Mouse (Mus musculus): ENCODE measurements around the gene Ddx39.

Gene Ddx39

DNA sequence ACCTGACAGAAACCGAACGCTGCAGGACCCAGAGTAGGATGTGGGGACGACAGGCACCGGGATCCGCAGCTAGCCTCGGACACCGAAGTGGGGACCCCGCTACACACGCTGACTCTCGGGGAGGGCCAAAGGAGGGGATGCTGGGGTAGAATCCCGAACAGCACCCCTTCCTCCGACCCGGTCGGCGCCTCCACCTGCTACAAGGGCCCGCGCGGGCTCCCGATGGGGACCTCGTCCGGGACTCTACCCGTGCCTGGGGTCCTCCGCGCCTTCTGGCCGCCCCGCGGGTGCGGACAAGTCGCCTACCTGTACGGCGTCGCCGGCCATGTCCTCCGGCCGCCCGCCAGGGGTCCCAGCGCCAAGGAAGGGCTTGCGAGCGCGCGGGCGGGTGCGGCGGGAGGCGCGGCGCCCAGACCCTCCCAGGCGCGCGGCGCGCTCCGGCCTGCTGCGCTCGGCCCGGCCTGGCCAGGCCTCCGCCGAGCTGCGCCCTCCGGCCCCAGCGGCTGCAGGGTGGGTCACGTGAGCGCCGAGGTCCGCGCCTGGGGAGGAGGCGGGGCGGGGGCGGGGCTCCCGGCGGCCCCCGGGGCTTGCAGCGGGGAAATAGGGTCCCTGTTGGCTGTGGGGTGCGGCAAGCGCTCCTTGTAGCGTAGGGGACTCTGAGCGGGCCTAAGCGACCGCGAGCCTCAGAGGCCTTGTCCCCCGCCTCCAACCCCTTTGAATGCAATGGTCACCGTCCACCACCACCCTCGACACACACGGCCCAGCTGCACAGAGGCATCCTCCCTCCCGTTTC is 16.1 kb upstream of the Ddx39 start, which contains the start of gene Pkn1:
Pkn1 (minus strand) TSS at position 519 of the 793 bp plus-strand sequence.
- peak; percentile 64 for DNase-seq (ENCODE audit: low spot score)

DNA sequence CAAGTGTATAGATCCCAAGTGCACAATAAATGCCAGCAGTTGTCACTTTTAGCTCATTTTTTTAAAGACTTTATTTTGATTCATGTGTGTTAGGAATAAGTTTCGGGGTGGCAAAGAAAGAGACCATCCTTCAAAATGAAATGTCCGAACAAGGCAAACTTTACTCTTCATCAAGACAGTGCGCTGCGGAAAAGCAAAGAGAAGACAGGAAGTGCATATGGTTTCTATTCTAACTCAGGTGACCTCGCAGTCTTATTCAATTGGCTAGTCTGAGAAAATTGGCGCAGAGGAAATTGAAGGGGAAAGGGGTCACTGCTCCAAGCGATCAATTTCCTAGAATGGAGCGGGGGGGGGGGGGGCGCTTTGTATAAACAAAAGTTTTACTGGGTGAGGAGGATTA is 15.4 kb upstream of the Ddx39 start:
- DNase-seq (ENCODE audit: low spot score) = no peak

DNA sequence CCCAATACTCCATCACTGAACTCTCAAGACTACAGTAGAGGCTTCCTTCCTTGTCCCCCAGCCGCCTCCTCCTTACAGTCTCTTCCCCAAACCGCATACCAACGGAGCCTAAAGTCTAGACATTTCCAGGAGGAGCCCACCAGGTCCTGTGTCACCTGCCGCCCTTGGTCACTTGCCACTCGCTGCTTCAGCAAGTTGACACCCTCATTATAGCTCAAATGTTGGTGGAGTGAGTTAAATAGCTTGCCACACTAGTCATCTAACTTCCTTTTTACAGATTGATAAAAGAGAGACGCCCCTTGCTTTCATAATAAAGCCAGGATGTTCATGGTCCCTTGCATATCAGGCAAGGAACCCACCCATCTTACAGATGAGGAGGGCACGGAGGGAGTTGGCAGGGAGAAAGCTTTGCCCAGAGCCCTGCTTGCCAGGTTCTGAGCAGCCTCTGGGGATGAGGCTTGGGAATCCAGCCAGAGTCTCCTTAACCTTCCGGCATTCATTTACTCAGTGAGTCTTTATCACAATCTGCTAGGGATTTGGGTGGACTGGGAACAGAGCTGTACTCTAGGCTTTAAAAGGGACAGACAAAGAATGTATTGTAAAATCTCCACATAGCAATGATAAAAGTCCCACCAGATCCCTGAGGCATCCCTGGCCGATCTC is 14.4 kb upstream of the Ddx39 start:
- no peak for DNase-seq (ENCODE audit: low spot score)

DNA sequence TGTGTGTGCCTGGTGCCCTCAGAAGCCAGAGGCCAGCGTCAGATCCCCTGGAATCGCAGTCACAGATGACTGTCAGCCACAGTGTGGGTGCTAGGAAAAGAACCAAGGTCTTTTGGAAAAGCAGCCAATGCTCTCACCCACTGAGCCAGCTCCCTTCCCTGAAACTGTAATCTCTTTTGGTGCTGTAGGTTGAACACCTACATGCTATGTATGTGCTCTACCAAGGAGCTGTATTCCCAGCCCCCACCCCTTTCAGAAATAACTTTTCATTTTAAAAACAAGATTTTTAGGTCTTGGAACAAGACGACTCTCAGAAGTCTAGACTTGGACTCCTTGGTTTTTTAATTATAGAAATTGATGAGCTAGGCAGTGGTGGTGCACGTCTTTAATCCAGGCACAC is 11.6 kb upstream of the Ddx39 start:
- no peak for DNase-seq (ENCODE audit: low spot score)

DNA sequence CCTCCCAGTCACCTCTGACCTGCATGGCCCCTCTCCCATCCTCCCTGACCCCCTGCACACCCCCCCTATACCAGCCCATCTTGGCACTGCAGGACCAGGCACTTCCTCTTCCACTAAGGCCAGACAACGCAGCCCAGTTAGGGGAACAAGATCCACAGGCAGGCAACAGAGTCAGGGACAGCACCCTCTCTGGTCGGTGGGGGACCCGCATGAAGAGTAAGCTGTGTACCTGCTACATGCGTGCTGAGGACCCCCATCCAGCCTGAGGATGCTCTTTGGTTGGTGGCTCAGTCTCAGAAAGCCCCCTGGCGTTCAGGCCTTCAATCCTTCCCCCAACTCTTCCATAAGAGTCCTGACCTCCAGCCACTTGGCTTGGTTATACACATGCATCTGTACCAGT is 8.6 kb upstream of the Ddx39 start:
- DNase-seq (ENCODE audit: low spot score) = no peak

DNA sequence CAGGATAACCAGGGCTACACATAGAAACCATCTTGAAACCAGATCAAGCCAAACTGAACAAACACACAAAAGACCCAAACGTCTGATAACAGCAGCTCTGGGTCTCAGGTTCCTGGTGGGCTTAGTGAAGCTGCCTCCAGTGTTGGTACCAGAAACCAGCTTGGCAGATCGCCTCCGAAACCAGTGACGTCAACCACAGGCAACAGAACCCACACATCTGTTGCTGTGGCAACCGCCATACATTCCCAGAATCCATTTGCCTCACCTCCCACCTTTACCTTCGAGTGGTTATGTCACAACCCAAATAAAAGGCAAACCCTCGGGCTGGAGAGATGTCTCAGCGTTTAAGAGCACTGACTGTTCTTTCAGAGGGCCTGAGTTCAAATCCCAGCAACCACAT is 7.4 kb upstream of the Ddx39 start:
- DNase-seq (ENCODE audit: low spot score) = no peak

DNA sequence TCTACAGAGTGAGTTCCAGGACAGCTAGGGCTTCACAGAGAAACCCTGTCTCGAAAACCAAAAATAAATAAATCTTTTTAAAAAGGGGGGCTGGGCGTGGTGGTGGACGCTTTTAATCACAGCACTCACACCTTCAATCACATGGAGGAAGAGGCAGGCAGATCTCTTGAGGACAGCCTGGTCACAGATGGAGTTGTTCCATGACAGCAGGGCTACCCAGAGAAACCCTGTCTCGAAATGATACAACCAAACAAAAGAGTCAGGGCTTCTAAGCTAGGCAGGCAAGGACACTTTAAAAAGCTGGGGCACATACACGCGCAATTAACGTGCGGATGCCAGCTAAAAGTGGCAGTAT is 324 bp upstream of the Ddx39 start:
- no peak for DNase-seq (ENCODE audit: low spot score)

DNA sequence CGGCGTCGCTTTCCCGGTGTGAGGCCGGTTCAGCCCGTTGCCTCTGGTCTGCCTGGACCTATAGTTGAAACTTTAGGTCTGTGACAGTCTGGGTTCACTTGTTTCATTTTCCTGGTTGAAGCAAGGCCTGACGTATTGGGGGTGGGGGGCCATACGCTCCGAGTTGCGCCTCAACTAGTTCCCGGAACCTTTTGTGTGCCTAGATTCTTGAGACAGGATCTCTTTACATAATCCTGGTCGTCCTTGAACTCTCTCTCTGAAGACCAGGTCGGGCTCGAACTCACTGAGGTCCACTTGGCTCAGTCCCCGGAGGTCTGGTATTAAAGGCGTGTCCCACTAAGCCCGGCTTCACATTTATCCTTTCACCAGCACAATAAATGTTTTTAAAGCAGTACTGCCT is 794 bp downstream of the Ddx39 start:
- DNase-seq (ENCODE audit: low spot score) = no peak

DNA sequence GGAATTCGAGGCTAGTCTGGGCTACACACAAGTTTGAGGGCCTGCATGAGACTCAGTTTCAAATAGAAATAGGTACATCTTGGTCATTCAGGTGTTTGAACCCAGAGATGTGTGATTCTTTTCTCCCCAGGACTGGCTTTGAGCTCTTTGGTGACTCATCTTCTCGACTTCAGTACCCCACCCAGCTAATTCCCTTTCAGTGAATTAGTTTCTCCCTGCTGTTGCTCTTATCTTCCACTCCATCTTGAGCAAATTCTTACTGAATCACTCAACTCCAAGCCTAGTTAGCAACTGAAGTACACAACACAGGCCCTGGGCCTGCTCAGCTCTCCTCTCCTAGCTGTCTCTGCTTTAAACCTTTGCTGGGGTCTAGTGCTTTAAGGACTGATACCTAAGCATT is 1.6 kb downstream of the Ddx39 start:
- no peak for DNase-seq (ENCODE audit: low spot score)

DNA sequence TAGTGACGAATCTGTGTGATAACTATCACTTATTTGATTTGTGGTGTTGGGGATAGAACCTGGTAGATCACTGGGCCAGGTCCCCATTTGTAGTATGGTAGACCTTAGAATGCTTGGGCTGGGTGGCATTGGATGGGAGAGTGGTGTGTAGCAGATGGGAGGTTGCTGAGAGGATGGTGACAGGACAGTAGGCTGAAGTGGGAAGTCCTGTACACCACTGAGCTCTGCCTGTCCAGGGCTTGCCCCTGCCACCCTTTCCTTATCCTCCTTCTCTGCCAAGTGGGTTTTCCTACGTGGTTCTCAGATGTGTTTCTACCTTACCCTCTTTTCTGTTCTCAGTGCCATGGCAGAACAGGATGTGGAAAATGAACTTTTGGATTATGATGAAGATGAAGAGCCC is 4.1 kb downstream of the Ddx39 start:
- no peak for DNase-seq (ENCODE audit: low spot score)

DNA sequence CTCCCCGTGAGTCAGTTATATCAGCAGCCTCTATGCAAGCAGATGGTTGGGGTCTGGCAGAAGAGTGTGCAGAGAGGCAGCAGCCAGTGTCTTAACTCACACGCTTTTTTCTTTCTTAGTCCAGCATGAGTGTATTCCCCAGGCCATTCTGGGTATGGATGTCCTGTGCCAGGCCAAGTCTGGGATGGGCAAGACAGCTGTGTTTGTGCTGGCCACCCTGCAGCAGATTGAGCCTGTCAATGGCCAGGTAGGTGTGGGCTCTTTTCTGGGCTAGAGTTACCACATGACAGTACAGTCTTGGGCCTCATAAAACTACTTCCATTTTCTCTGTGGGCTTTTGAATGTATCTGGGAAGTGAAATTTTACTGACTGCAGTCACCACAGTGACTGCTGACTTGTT is 4.7 kb downstream of the Ddx39 start:
- no peak for DNase-seq (ENCODE audit: low spot score)

DNA sequence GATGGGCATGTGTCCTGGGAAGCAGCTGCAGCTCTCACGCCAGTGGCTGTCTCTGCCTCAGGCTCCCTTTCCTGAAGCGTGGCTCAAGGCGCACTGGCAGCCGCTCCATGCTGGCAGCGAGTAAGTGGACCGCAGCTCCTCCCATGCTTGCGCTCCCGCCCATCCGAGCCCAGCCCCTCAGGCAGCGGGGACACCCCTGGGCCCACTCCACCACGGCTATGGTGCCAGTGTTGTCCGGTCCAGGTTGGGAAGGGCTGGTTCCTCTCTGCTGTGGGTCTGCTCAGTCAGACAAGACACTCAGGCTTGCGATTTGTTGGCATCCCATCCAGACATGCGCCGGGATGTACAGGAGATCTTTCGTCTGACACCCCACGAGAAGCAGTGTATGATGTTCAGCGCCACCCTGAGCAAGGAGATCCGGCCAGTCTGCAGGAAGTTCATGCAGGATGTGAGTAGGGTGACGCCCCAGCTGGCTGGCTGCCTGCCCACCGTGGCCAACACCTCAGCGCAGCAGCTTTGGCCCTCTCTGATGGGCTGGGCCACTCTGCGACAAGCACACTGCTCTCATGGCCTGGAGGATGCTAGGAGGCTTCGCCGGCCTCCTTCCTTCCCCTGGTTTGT is 6.5 kb downstream of the Ddx39 start:
- DNase-seq (ENCODE audit: low spot score) = no peak

DNA sequence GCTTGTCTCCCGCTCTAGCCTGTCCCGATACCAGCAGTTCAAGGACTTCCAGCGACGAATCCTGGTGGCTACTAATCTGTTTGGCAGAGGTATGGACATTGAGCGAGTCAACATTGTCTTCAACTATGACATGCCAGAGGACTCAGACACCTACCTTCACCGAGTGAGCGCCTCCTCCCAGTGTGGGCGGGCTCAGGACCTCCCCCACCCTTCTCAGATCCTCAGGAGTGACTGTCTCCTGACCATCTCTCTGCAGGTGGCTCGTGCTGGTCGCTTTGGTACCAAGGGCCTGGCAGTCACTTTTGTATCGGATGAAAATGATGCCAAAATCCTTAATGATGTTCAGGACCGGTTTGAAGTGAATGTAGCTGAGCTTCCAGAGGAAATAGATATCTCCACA is 7.7 kb downstream of the Ddx39 start:
- no peak for DNase-seq (ENCODE audit: low spot score)

DNA sequence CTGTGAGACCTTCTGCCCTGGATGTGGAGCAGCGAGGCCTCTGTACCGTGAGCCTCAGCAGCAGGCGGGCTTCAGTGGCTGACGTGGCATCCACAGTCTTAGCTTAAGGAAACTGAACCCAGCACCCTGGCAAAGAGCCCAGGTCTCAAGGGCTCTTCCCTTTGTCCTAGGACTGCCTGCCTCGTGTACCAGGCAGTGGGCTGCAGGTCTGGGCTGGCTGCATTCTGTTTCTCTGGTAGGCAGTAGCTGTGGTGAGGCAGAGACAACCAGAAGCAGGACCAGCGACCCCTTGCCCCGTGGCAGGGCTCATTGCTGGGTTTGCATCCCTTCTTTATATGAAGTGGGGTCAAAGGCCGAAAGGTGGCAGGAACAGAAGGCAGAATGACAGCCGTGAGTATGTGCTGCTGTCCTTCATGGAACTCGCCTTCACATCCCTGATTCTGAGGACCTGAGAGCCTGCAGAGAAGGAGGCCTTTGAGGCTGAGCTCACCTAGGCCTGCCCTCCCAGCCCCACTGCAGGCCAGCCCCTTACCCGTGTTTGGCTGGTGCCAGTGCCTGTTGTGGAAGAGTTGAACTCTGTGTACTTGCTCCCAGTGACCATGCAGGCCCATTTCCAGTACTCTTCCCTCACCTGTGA is 8.6 kb downstream of the Ddx39 start:
- no peak for DNase-seq (ENCODE audit: low spot score)

DNA sequence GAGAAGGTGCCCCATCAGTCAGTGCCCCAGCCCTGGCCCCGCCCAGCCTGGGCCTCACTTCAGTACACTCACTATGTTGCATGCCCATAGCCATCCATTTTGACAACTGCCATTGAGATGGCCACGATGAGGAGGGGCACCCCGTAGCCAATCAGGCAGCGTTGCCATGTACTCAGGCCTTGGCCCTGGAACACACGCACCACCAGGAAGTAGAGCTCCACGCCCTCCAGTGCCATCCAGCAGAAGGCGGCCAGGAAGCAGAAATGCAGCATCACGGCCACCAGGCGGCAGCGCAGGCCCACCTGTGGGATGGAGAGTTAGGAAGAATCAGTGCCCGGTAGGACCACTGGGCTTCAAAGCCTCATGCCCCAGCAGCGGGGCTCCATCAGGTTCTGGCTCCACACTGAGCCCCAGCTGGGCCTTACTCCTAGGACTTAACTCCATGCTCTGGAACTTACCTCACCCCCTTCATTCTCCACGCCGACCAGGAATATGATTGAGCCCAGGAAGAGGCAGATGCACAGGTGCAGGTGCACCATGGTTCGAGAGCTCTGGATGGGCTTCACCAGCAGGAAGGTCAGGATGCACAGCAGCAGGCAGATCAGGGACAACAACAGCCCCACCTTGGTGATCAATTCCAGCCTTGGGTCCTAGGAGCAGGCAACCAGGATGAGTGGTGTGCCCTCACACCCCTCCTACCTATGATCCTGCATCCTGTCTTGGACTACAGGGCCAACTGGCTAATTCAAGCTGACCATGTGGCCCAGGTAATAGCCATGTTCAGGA is 9.9 kb downstream of the Ddx39 start:
- peak; percentile 81 for DNase-seq (ENCODE audit: low spot score)

DNA sequence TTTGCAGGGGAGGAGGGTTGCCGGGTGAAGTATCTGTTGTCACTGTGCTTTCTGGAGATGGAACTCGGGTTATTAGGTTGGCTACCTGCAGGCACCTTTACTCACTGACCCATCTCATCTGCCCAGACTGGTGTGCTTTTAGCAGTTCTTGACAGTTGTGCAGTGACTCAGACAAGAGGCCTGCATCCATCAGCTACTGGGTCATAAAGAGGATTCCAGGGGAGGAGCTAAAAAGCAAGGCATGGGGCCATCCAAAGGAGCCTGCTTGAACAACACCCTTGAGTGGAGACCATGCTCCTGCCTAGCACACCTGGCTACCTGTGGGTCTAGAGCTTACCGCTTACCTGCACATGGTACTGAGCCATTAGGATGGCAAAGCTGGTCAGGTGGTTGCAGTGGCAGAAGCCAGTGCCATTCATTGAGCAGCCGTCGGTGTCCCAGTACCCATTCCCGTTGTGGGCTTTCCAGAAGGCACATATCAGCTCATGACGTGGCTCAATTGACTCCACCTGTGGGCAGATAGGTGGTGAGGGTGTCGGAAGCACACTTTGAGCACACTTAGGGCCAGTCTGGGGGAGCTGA is 10.6 kb downstream of the Ddx39 start:
- DNase-seq (ENCODE audit: low spot score) = no peak

DNA sequence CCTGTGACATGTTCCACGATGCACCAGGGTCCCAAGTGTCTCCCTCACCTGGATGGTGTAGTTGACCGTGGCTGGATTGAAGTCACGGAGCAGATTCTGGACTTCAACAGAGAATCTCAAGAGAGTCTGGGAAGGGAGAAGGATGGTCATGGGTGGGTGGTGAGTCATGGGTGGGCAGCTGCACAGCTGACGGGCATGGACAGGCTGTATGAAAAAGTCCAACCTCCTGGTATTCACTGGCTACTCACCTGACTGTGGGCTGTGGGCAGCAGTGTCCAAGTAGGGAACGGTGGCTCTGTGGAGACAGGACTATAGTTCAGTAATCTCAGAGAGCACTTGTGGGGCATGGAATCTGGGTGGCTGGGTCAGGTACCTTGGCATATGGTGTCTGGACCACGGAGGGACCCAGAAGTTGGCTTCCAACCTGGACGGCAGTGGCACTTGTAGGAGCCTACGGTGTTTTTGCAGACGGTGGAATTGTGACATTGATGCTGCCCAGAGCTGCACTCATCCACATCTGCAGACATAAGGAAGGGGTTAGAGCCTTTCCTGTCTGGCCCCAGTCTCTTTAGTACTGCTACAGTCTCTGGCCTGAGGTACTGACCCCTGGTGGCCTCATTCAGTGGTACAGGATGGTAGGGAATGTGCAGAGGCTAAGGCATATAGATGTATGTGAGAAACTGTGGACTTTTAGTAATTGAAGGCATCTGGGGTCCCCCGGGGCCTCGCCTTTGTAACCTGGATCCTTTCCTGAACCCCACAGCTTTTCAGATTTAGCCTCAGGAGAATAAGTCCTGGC is 14.2 kb downstream of the Ddx39 start:
- DNase-seq (ENCODE audit: low spot score) = no peak

DNA sequence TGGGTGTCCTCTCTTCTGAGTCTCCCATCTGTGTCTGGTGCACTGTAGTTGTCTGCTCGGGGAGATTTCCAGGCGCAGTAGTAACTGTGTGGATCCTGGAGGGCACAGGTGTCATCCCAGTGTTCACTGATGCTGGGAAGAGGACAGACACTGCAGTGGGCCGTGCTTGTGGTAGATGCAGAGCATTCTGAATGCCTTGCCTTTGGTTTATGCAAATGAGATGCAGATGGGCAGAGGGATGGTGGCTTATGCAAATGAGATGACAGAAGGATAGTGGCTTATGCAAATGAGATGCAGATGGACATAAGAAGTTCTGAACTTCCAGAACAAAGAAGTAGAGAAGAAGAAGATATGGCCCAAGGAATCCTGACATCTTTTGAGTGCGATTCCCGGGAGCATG is 16.9 kb downstream of the Ddx39 start:
- no peak for DNase-seq (ENCODE audit: low spot score)

DNA sequence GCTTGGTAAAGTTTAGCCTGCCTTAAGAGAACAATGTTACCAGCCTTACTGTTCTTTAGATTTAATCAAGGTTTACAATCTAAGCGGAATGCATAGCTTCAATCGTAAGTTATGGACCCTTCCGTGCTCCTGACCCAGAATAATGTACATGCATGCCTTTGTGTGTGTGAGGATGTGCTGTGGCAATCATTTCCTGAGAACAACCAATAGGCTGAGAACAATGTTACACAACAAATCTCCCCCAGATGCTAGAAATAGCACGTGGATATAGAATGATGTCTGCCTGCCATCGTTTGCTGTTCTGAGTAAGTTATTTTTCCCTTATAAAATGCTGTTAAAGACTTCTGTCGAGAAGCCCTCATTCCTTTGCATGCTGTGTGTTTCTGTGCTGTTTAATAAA is 17.9 kb downstream of the Ddx39 start:
- DNase-seq (ENCODE audit: low spot score) = no peak

DNA sequence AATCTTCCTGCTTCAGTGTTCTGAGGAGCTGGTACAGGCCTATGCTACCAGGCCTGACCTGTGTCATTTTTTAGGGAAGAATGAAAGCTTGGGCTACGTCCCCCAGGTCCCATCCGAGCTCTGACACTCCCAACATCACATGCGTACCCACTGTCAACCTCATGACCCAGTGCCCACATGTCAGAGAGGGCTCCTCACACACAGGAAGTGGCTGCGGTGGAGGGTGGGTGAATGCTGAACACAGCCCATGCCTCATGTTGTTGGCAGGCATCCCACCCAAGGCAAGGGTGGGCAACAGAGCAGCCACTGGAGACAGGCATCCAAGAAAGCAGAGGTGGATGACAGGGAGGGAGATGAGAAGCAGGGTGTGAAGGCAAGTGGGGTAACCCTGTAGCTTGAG is 21.7 kb downstream of the Ddx39 start:
- DNase-seq (ENCODE audit: low spot score) = no peak

DNA sequence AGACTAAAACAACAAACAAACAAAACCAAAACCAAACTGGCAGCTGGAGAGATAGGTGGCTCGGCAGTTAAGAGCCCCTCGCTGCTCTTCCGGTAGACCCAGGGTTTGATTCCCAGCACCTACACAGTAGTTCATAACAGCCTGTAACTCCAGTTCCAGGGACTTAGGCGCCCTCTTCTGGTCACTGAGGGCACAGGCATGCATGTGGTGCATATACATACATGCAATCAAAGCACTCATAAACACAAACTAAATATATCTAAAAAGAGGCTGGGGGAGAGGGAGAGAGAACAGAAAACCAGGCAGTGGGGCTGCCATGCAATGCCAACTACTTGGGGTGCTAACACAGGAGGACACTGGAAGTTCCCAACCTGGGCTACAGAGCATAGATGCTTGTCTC is 22.4 kb downstream of the Ddx39 start:
- no peak for DNase-seq (ENCODE audit: low spot score)
